Mouse (Mus musculus) gastrocnemius, postnatal 4 days (tissue): ENCODE data around the gene Zfp276. TPM values are rescaled to one million over a fixed set of nuclear protein-coding genes. Genes with fewer than 3 reads are reported as not detected.
A peak's percentile ranks its signal among the peaks of the same experiment; 100 is the strongest.
"Not testable (repeated sequence)": the region's sequence is repeated elsewhere in the genome, so short reads cannot be mapped to it uniquely, and the experiment has no call there.

ENCODE experiments used
- DNase-seq, 2 experiments: peaks; one replicate each; pipeline ENCODE4 v3.0.0; 2021 to 2022; ENCODE audit warnings: low spot score in 2 of 2, mixed read lengths in 2 of 2
- total RNA-seq, 2 experiments: library from RNA; stranded (reverse); gene quantifications; 2 replicates each; pipeline ENCODE4 v1.2.3; 2021

The Zfp276 gene
- total RNA-seq, 2 experiments from 2014 or later = 14.9 to 17.5 TPM

GRCm38 (mm10) chr8:123243053-123243452 is 10.9 kb upstream of the Zfp276 start:
- no peak for DNase-seq

- no peak for DNase-seq
Observed at GRCm38 (mm10) chr8:123244382-123244781, 9.6 kb upstream of the Zfp276 start.

- DNase-seq = no peak
Observed at GRCm38 (mm10) chr8:123245543-123245942, 8.5 kb upstream of the Zfp276 start.

- no peak for DNase-seq
Observed at GRCm38 (mm10) chr8:123247748-123248147, 6.2 kb upstream of the Zfp276 start.

GRCm38 (mm10) chr8:123248596-123248995 is 5.4 kb upstream of the Zfp276 start:
- DNase-seq = no peak

GRCm38 (mm10) chr8:123250940-123251339 is 3.1 kb upstream of the Zfp276 start:
- no peak for DNase-seq

GRCm38 (mm10) chr8:123252925-123253324 is 1.1 kb upstream of the Zfp276 start:
- no peak for DNase-seq

GRCm38 (mm10) chr8:123253451-123254098 is 420 bp upstream of the Zfp276 start:
- DNase-seq = no peak

- no peak for DNase-seq
Observed at GRCm38 (mm10) chr8:123255170-123255569, 1.2 kb downstream of the Zfp276 start.

GRCm38 (mm10) chr8:123257114-123257513 is 3.1 kb downstream of the Zfp276 start:
- no peak for DNase-seq

GRCm38 (mm10) chr8:123257593-123257992 is 3.6 kb downstream of the Zfp276 start:
- not testable (repeated sequence) for DNase-seq

GRCm38 (mm10) chr8:123267926-123268656 is 14.1 kb downstream of the Zfp276 start:
- DNase-seq = no peak

- peak in 1 of 2 experiments; percentile 45 for DNase-seq
Observed at GRCm38 (mm10) chr8:123271147-123271546, 17.2 kb downstream of the Zfp276 start.

- DNase-seq = no peak
Observed at GRCm38 (mm10) chr8:123271901-123272300, 17.9 kb downstream of the Zfp276 start.

- DNase-seq = no peak
Observed at GRCm38 (mm10) chr8:123274447-123274846, 20.5 kb downstream of the Zfp276 start.

GRCm38 (mm10) chr8:123275096-123275495 is 21.1 kb downstream of the Zfp276 start:
- no peak for DNase-seq

GRCm38 (mm10) chr8:123278445-123278844 is 24.4 kb downstream of the Zfp276 start:
- no peak for DNase-seq

GRCm38 (mm10) chr8:123279828-123280227 is 25.8 kb downstream of the Zfp276 start:
- no peak for DNase-seq

- no peak for DNase-seq
Observed at GRCm38 (mm10) chr8:123280302-123281094, 26.5 kb downstream of the Zfp276 start.

GRCm38 (mm10) chr8:123282994-123283393 is 29.0 kb downstream of the Zfp276 start:
- DNase-seq = not testable (repeated sequence)

- no peak for DNase-seq
Observed at GRCm38 (mm10) chr8:123283991-123284390, 30.0 kb downstream of the Zfp276 start.

- DNase-seq = no peak
Observed at GRCm38 (mm10) chr8:123284493-123284892, 30.5 kb downstream of the Zfp276 start.
